Mouse (Mus musculus) hindbrain, embryonic 16.5 days (tissue): ENCODE measurements around the gene Myom3. TPM values are rescaled to one million over a fixed set of nuclear protein-coding genes. Genes with fewer than 3 reads are reported as not detected.

ENCODE experiments used
- ATAC-seq: fragments of 200-750 bp; cut with Nextera tagmentation; 2 replicates; pipeline ENCODE4 v1.8.0; 2017; ENCODE audit warnings: moderate TSS enrichment, moderate library complexity
- H3K27ac ChIP-seq: fragments of 300-500 bp; sonication (generic); 2 replicates; pipeline ENCODE4 v1.5.1; 2014; ENCODE audit warnings: low read depth, mild to moderate bottlenecking, control low read depth, low read length, moderate library complexity
- H3K27me3 ChIP-seq: fragments of 300-500 bp; sonication (generic); replicated peaks from 2 replicates; pipeline ENCODE4 v1.6.1; 2014; ENCODE audit warnings: low read length; ENCODE audit not compliant: control insufficient read depth, insufficient read depth
- H3K36me3 ChIP-seq: fragments of 300-500 bp; sonication (generic); 2 replicates; pipeline ENCODE4 v1.6.1; 2014; ENCODE audit warnings: mild to moderate bottlenecking, low read length, moderate library complexity, mixed read lengths; ENCODE audit not compliant: control insufficient read depth, insufficient read depth
- H3K4me1 ChIP-seq: fragments of 300-500 bp; sonication (generic); 2 replicates; pipeline ENCODE4 v1.6.1; 2014; ENCODE audit warnings: low read depth, low read length; ENCODE audit not compliant: control insufficient read depth, insufficient read depth
- H3K4me2 ChIP-seq: fragments of 300-500 bp; sonication (generic); 2 replicates; pipeline ENCODE4 v1.6.1; 2014; ENCODE audit warnings: mild to moderate bottlenecking, low read length, control low read depth, moderate library complexity
- H3K4me3 ChIP-seq: fragments of 300-500 bp; sonication (generic); 2 replicates; pipeline ENCODE4 v1.5.1; 2014; ENCODE audit warnings: mild to moderate bottlenecking, low read length, control low read depth, moderate library complexity
- H3K9ac ChIP-seq: fragments of 300-500 bp; sonication (generic); 2 replicates; pipeline ENCODE4 v1.6.1; 2014; ENCODE audit warnings: low read depth, mild to moderate bottlenecking, control low read depth, low read length, moderate library complexity
- H3K9me3 ChIP-seq: fragments of 300-500 bp; sonication (generic); 2 replicates; pipeline ENCODE4 v1.6.1; 2014; ENCODE audit warnings: mild to moderate bottlenecking, low read length, moderate library complexity; ENCODE audit not compliant: control insufficient read depth
- WGBS: fragments of 180-500 bp; shearing (Covaris S2); extraction: QIAGEN DNeasy Blood & Tissue Kit; methylation state at CpG from one replicate; pipeline ENCODE4 v1.1.7; 2014; 5-methylcytosine and 5-hydroxymethylcytosine counted together
- polyA plus RNA-seq: library from polyadenylated mRNA; unstranded; fragments of >200 nt; fragmentation: Nextera tagmentation; extraction: Ambion mirVana; gene quantifications from 2 replicates; pipeline ENCODE4 v1.2.1, GENCODE M21; 2015

Myom3 gene
- polyA plus RNA-seq, 1 experiment from 2014 or later, result 0.99 TPM

GRCm38 (mm10) chr4:135816905-135817622 lies 57.5 kb downstream of the Myom3 start:
- ATAC-seq, result no peak
- Histone ChIP-seq H3K27ac (no peak overlapping the region), H3K9me3 (no peaks in the 10 kb centered on the region), H3K4me1 (no peaks in the 10 kb centered on the region), H3K9ac (no peak overlapping the region), H3K4me3 (no peak overlapping the region), H3K27me3 (no peaks in the 10 kb centered on the region), H3K36me3 (no peaks in the 10 kb centered on the region), H3K4me2 (no peak overlapping the region)
- 39% methylated on average over 12 of the region's 12 CpGs for WGBS

- H3K4me1 ChIP-seq, result no peaks in the 10 kb centered on the region
- H3K4me3 ChIP-seq, result no peak overlapping the region
- no peak overlapping the region for H3K4me2 ChIP-seq
- no peak for ATAC-seq
- H3K36me3 ChIP-seq, result no peaks in the 10 kb centered on the region
- no peaks in the 10 kb centered on the region for H3K27me3 ChIP-seq
- no peak overlapping the region for H3K9ac ChIP-seq
- 73% methylated on average over 3 of the region's 3 CpGs for WGBS
- H3K27ac ChIP-seq, result no peak overlapping the region
- no peaks in the 10 kb centered on the region for H3K9me3 ChIP-seq
Measured at GRCm38 (mm10) chr4:135818366-135818765, 58.9 kb downstream of the Myom3 start.

- 75% methylated on average over 17 of the region's 17 CpGs for WGBS
- Histone ChIP-seq H3K27ac (no peak overlapping the region), H3K4me3 (no peak overlapping the region), H3K36me3 (no peaks in the 10 kb centered on the region), H3K4me1 (no peaks in the 10 kb centered on the region), H3K27me3 (no peaks in the 10 kb centered on the region), H3K9ac (no peak overlapping the region), H3K4me2 (no peak overlapping the region), H3K9me3 (no peaks in the 10 kb centered on the region)
- no peak for ATAC-seq
Measured at GRCm38 (mm10) chr4:135819826-135820526, 60.5 kb downstream of the Myom3 start.

DNA sequence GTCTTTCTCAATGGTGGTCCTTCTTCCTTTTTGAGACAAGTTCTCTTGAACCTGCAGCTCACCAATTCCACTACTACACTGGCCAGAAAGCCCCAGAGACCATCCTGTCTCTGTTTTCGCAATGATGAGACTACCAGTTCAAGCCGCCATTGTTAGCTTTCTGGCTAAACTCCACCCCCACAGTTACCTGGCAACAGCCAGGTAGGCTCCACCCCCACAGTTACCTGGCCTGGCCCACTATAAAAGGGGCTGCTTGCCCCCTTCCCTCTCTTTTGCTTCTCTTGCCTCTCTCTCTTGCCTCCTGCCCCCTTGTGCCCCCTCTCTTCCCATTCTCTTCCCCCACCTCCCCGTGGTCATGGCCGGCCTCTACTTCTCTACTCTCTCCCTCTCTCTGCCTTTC lies 62.3 kb downstream of the Myom3 start:
- no peak for ATAC-seq
- 86% methylated on average over 4 of the region's 4 CpGs for WGBS
- no peak overlapping the region for H3K4me2 ChIP-seq

GRCm38 (mm10) chr4:135823298-135823697 lies 63.8 kb downstream of the Myom3 start:
- Histone ChIP-seq H3K9ac (no peak overlapping the region), H3K27ac (no peak overlapping the region), H3K9me3 (no peaks in the 10 kb centered on the region), H3K4me3 (no peak overlapping the region), H3K36me3 (no peaks in the 10 kb centered on the region), H3K4me1 (peaks cover 1% of the 10 kb centered on the region; the same call in 1 of the 2 replicates), H3K4me2 (no peak overlapping the region), H3K27me3 (no peaks in the 10 kb centered on the region)
- WGBS, result 56% methylated on average over 2 of the region's 2 CpGs
- no peak for ATAC-seq

More for the DNA sequence above, 62.3 kb downstream of the Myom3 start:
- no peak overlapping the region for H3K4me3 ChIP-seq
- no peaks in the 10 kb centered on the region for H3K27me3 ChIP-seq
- no peak overlapping the region for H3K9ac ChIP-seq
- no peak overlapping the region for H3K27ac ChIP-seq
- H3K4me1 ChIP-seq, result no peaks in the 10 kb centered on the region
- no peaks in the 10 kb centered on the region for H3K36me3 ChIP-seq
- no peaks in the 10 kb centered on the region for H3K9me3 ChIP-seq

- ATAC-seq, result no peak
- Histone ChIP-seq H3K4me2 (no peak overlapping the region), H3K9me3 (no peaks in the 10 kb centered on the region), H3K36me3 (no peaks in the 10 kb centered on the region), H3K27me3 (no peaks in the 10 kb centered on the region), H3K4me1 (peaks cover 8% of the 10 kb centered on the region), H3K27ac (no peak overlapping the region), H3K9ac (no peak overlapping the region), H3K4me3 (no peak overlapping the region)
- 43% methylated on average over 8 of the region's 8 CpGs for WGBS
Measured at GRCm38 (mm10) chr4:135824254-135824653, 64.7 kb downstream of the Myom3 start.

- ATAC-seq, result no peak
- Histone ChIP-seq H3K36me3 (no peaks in the 10 kb centered on the region), H3K4me1 (peaks cover 18% of the 10 kb centered on the region), H3K27ac (peak overlapping the region; percentile 32), H3K4me2 (peak overlapping the region; percentile 35; the same call in 1 of the 2 replicates), H3K9me3 (no peaks in the 10 kb centered on the region), H3K9ac (peak overlapping the region; percentile 46; the same call in 1 of the 2 replicates), H3K27me3 (no peaks in the 10 kb centered on the region), H3K4me3 (no peak overlapping the region)
- 22% methylated on average over 11 of the region's 11 CpGs for WGBS
Measured at GRCm38 (mm10) chr4:135828491-135828890, 69.0 kb downstream of the Myom3 start.

GRCm38 (mm10) chr4:135832070-135832469 lies 72.6 kb downstream of the Myom3 start:
- Histone ChIP-seq H3K4me3 (no peak overlapping the region), H3K4me2 (no peak overlapping the region), H3K9me3 (no peaks in the 10 kb centered on the region), H3K4me1 (peaks cover 23% of the 10 kb centered on the region), H3K27me3 (no peaks in the 10 kb centered on the region), H3K36me3 (no peaks in the 10 kb centered on the region), H3K9ac (no peak overlapping the region), H3K27ac (no peak overlapping the region)
- 62% methylated on average over 11 of the region's 11 CpGs for WGBS
- ATAC-seq, result no peak

DNA sequence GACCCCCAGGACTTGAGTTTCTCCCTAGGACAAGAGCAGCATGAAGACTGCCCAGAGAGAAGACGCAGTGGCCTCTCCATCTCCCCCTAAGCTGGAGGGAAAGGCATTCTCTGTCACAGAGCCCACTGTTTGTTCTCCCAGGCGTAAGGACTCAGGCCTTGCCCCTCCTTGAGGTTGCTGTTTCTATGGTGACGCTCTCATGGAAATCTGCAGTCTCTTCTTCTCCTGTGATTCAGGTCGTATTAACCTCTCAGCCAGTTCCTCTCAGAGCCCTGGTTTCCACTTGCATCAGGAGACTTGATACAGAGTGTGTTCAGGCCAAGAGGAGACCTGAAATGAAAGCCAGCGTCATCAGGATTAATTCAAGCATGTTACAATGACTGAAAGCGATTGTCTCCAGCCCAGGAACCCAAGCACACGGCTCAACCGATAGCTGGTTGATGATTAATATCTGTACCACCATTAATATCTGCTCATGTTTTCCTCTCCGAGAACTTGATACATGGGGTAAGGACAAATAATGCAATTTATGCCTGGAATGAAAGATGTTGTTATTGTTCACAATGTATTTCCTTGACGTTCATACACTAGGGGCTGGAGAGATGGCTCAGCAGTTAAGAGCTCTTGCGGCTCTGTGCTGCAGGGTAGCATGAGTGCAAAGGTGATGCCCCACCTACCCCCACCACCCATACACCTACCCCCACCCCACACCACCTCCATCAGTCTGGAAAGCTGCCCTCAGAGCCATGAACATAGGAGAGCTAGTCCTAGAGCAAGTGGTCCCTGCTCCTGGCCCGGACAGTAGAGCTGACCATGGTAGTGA lies 74.0 kb downstream of the Myom3 start:
- Histone ChIP-seq H3K4me1 (peaks cover 19% of the 10 kb centered on the region), H3K27me3 (no peaks in the 10 kb centered on the region), H3K4me2 (0 out of 2 replicates have a peak overlapping the region, but pooled peaks have one; percentile 14), H3K9ac (peak overlapping the region; percentile 35), H3K9me3 (no peaks in the 10 kb centered on the region), H3K4me3 (no peak overlapping the region), H3K27ac (peak overlapping the region; percentile 80), H3K36me3 (no peaks in the 10 kb centered on the region)
- peak; percentile 81 for ATAC-seq
- 40% methylated on average over 12 of the region's 12 CpGs for WGBS
